In the genomic region with DNA sequence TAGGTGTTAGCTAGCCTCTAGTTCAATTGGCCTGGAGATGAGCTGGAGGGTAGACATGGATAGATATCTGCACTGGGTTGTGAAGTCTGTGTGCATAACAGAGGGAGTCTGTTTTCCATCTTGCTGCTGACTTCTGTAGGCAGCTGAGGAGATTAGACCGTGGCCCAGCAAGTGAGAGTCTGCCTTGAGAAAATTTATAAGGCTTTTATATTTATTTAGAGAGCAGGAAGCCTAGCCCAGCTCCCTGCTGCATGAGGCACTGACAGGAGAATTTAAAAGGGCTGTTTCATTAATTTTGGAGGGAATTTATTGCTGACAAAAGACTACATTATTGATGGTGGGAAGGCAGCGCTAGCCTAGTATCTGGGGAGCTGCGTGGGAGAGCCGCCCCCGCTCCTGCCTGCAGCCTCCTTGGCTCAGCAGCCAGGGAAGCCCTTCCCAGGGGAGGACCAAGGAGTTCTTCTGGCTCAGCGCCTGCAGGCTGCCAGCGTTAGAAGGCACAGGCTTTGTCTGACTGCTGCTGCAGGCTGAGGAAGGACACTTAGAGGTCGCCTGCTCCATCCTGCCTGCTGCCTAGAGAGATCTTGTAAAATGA, we compare ENCODE assay signal across 9 mouse cellular contexts.
DNase-seq lines count a peak whose midpoint lies in the region; ATAC-seq lines count a peak whose summit lies in the region.
"Had no signal": no experiment of that assay in that cellular context is flagged by ENCODE, and none has a peak within 500 bp of the region (broad histone marks: within the 10 kb centered on the region; RNA-seq: fewer than 3 reads in every experiment).

No protein-coding gene starts in this region.

- H3K9me3 ChIP-seq in forebrain, embryonic 14.5 days (replicated peaks; ENCODE audit: control insufficient read depth, low read length) = no peaks in the 10 kb centered on the region
- no peaks in the 10 kb centered on the region for H3K9me3 ChIP-seq in limb, embryonic 15.5 days

- H3K4me1 ChIP-seq in forebrain, embryonic 14.5 days (ENCODE audit: control insufficient read depth, insufficient read depth, low read length) = peaks cover 5% of the 10 kb centered on the region; the same call in 1 of the 2 replicates
- H3K4me1 ChIP-seq in limb, embryonic 15.5 days = peaks cover 6% of the 10 kb centered on the region; the same call in 1 of the 2 replicates

- WGBS in forebrain, embryonic 14.5 days = 23% methylated on average over 8 of the region's 8 CpGs
- 8% methylated on average over 8 of the region's 8 CpGs for WGBS in limb, embryonic 15.5 days

- H3K27ac ChIP-seq in forebrain, embryonic 14.5 days (ENCODE audit: low read depth, low read length) = peak overlapping the region; percentile 64; the same call in 1 of the 2 replicates
- H3K27ac ChIP-seq in limb, embryonic 15.5 days = peak overlapping the region; percentile 54; the same call in 1 of the 2 replicates
- H3K27ac ChIP-seq: macrophage had no signal

- no peaks in the 10 kb centered on the region for H3K36me3 ChIP-seq in forebrain, embryonic 14.5 days (ENCODE audit: control insufficient read depth, insufficient read depth, low read length)
- H3K36me3 ChIP-seq in limb, embryonic 15.5 days = no peaks in the 10 kb centered on the region

- H3K4me2 ChIP-seq in forebrain, embryonic 14.5 days (ENCODE audit: low read length) = peak overlapping the region; percentile 26; the same call in 1 of the 2 replicates
- peak overlapping the region; percentile 27; the same call in 1 of the 2 replicates for H3K4me2 ChIP-seq in limb, embryonic 15.5 days

- no peaks in the 10 kb centered on the region for H3K27me3 ChIP-seq in forebrain, embryonic 14.5 days (replicated peaks; ENCODE audit: control insufficient read depth, insufficient read depth, low read length)
- no peaks in the 10 kb centered on the region for H3K27me3 ChIP-seq in limb, embryonic 15.5 days

- peak; percentile 4 for DNase-seq in gastrocnemius, postnatal 14 days
- no peak for DNase-seq in gastrocnemius, postnatal 25 days
- DNase-seq in cerebellum, adult 11 months = peak; percentile 23
- peak; percentile 87 for DNase-seq in forebrain, embryonic 14.5 days (ENCODE audit: low spot score)
- DNase-seq in kidney, postnatal 25 days = peak; percentile 2 to 34
- peak; percentile 81 to 88 for DNase-seq in right cerebral cortex, adult 2 months (ENCODE audit: low spot score in 2 of 2)
- DNase-seq in adipocyte (ENCODE audit: low spot score) = no peak

- H3K4me3 ChIP-seq in forebrain, embryonic 14.5 days (ENCODE audit: low read depth, low read length) = no peak overlapping the region
- no peak overlapping the region for H3K4me3 ChIP-seq in limb, embryonic 15.5 days

- intact Hi-C loops in gastrocnemius, postnatal 14 days (cut with DNase I; ENCODE audit: low total_unique reads) = no loop called here

- H3K9ac ChIP-seq in forebrain, embryonic 14.5 days (ENCODE audit: low read length) = peak overlapping the region; percentile 36; the same call in 1 of the 2 replicates
- no peak overlapping the region for H3K9ac ChIP-seq in limb, embryonic 15.5 days

- peak; percentile 96 for ATAC-seq in forebrain, embryonic 14.5 days
- no peak for ATAC-seq in limb, embryonic 15.5 days (ENCODE audit: insufficient number of reproducible peaks, low FRiP score, low TSS enrichment, low read depth)

Comparison
In these comparisons a context has a peak if more than half of its experiments do, and no peak if none do; other contexts are left out.
1. DNase-seq: peak in gastrocnemius, postnatal 14 days (single experiment), cerebellum, adult 11 months (single experiment), forebrain, embryonic 14.5 days (single experiment), kidney, postnatal 25 days (2 of 2) and right cerebral cortex, adult 2 months (2 of 2); none in gastrocnemius, postnatal 25 days (single experiment) and adipocyte (single experiment).